Mouse (Mus musculus): ENCODE results near the gene Phc1. TPM values are rescaled to one million over a fixed set of nuclear protein-coding genes. Genes with fewer than 3 reads are reported as not detected.

The Phc1 gene
- polyA plus RNA-seq, 1 experiment from 2014 or later = 19.8 TPM

DNA sequence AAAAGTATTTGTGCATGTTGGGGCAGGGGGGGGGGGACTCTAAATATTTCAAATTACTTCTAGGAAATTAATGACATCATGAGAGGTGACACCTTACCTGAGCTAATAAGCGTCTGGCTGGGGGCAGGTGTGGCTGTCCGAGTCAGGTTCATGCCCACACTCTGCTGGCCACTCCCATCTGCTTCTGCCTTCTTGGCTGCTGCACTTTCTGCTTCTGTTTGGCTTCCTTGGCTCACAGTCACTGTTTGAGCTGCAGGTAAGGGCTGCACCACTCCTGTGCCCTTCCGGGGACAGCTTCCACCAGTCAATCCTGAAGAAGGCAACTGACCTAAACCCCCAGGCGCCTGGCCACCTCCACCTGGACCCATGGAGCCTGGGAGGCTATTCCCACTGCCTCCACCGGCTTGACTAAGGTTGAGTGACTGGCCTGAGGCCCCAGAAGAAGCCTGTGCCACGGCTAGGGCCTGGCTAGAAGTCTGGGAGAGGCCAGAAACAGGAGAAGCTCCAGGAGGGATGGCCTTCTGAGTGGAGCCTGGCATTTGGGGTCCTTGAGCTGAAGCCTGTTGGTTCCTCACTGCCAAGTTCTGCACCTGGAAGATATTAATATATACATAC lies 14.9 kb downstream of the Phc1 start:
- no peak overlapping the region for H3K27ac ChIP-seq (ENCODE audit: low read depth)
- no peak overlapping the region for H3K9ac ChIP-seq (ENCODE audit: low read length)
- no peak overlapping the region for H3K4me3 ChIP-seq (ENCODE audit: low read depth, low read length)
- WGBS = 89% methylated on average over 6 of the region's 6 CpGs
- no peak overlapping the region for H3K4me2 ChIP-seq (ENCODE audit: low read length)
- peaks cover 79% of the 10 kb centered on the region for H3K36me3 ChIP-seq (ENCODE audit: control insufficient read depth, insufficient read depth, low read length)
- DNase-seq (ENCODE audit: low spot score) = no peak
- ATAC-seq (replicated peaks; ENCODE audit: low FRiP score, low TSS enrichment, low read depth) = no peak
- no peaks in the 10 kb centered on the region for H3K27me3 ChIP-seq (replicated peaks; ENCODE audit: control insufficient read depth, insufficient read depth, low read length)
- no peaks in the 10 kb centered on the region for H3K9me3 ChIP-seq (ENCODE audit: control insufficient read depth, low read length)
- no peaks in the 10 kb centered on the region for H3K4me1 ChIP-seq (replicated peaks; ENCODE audit: control insufficient read depth, insufficient read depth, low read length)

- Histone ChIP-seq H3K27ac (ENCODE audit: low read depth) (no peak overlapping the region), H3K9ac (ENCODE audit: low read length) (no peak overlapping the region), H3K4me1 (replicated peaks; ENCODE audit: control insufficient read depth, insufficient read depth, low read length) (no peaks in the 10 kb centered on the region), H3K4me2 (ENCODE audit: low read length) (no peak overlapping the region), H3K4me3 (ENCODE audit: low read depth, low read length) (no peak overlapping the region), H3K27me3 (replicated peaks; ENCODE audit: control insufficient read depth, insufficient read depth, low read length) (no peaks in the 10 kb centered on the region), H3K9me3 (ENCODE audit: control insufficient read depth, low read length) (no peaks in the 10 kb centered on the region), H3K36me3 (ENCODE audit: control insufficient read depth, insufficient read depth, low read length) (peaks cover 99% of the 10 kb centered on the region)
- WGBS = 82% methylated on average over 1 of the region's 1 CpGs
- no peak for ATAC-seq (replicated peaks; ENCODE audit: low FRiP score, low TSS enrichment, low read depth)
- DNase-seq (ENCODE audit: low spot score) = no peak
These were observed 21.6 kb downstream of the Phc1 start for GRCm38 (mm10) chr6:122318726-122319125.

DNA sequence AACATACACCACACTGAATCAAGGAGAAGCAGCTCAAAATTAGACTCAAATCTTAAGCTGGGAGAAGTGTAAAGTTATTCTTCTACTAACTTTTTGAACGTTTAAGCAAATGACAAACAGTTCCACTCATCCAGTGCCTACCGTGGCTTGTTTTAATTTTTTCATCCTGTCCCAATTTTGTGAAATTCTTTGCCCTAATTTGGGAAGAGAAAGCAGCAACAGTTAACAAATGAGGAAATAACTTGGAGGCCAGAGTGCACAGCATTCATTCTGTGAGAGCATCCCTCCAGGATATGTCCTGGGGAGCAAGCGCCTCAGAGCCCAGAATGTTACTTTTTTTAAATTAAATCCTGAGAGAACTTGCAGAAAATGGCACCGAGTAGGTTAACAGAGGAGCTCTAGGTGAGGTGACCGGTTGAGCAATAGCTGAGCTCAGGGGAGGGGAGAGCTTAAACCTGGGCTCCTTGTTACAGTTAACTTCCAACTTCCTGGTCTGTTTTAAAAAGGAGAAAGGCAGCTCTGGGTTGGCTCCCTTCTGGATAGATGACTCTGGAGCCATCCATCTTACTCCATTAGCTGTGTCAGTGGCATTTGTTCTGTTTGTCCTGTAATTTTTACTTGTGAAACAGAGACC lies 30.1 kb downstream of the Phc1 start:
- 64% methylated on average over 5 of the region's 5 CpGs for WGBS
- Histone ChIP-seq H3K9ac (ENCODE audit: low read length) (peak overlapping the region; percentile 11; the same call in 1 of the 2 replicates), H3K4me3 (ENCODE audit: low read depth, low read length) (peak overlapping the region; percentile 92), H3K4me2 (ENCODE audit: low read length) (peak overlapping the region; percentile 89), H3K27ac (ENCODE audit: low read depth) (no peak overlapping the region), H3K27me3 (replicated peaks; ENCODE audit: control insufficient read depth, insufficient read depth, low read length) (no peaks in the 10 kb centered on the region), H3K36me3 (ENCODE audit: control insufficient read depth, insufficient read depth, low read length) (peaks cover 30% of the 10 kb centered on the region), H3K4me1 (replicated peaks; ENCODE audit: control insufficient read depth, insufficient read depth, low read length) (peaks cover 19% of the 10 kb centered on the region), H3K9me3 (ENCODE audit: control insufficient read depth, low read length) (no peaks in the 10 kb centered on the region)
- ATAC-seq (replicated peaks; ENCODE audit: low FRiP score, low TSS enrichment, low read depth) (no peak), DNase-seq (ENCODE audit: low spot score) (no peak)

- Histone ChIP-seq H3K27ac (ENCODE audit: low read depth) (peak overlapping the region; percentile 82; the same call in 1 of the 2 replicates), H3K4me3 (ENCODE audit: low read depth, low read length) (peak overlapping the region; percentile 92), H3K9ac (ENCODE audit: low read length) (peak overlapping the region; percentile 88), H3K36me3 (ENCODE audit: control insufficient read depth, insufficient read depth, low read length) (peaks cover 22% of the 10 kb centered on the region), H3K4me2 (ENCODE audit: low read length) (peak overlapping the region; percentile 89), H3K27me3 (replicated peaks; ENCODE audit: control insufficient read depth, insufficient read depth, low read length) (no peaks in the 10 kb centered on the region), H3K4me1 (replicated peaks; ENCODE audit: control insufficient read depth, insufficient read depth, low read length) (peaks cover 19% of the 10 kb centered on the region), H3K9me3 (ENCODE audit: control insufficient read depth, low read length) (no peaks in the 10 kb centered on the region)
- DNase-seq (ENCODE audit: low spot score) (no peak), ATAC-seq (replicated peaks; ENCODE audit: low FRiP score, low TSS enrichment, low read depth) (no peak)
- 9% methylated on average over 11 of the region's 11 CpGs for WGBS
These were observed 30.9 kb downstream of the Phc1 start for GRCm38 (mm10) chr6:122309446-122309960.

DNA sequence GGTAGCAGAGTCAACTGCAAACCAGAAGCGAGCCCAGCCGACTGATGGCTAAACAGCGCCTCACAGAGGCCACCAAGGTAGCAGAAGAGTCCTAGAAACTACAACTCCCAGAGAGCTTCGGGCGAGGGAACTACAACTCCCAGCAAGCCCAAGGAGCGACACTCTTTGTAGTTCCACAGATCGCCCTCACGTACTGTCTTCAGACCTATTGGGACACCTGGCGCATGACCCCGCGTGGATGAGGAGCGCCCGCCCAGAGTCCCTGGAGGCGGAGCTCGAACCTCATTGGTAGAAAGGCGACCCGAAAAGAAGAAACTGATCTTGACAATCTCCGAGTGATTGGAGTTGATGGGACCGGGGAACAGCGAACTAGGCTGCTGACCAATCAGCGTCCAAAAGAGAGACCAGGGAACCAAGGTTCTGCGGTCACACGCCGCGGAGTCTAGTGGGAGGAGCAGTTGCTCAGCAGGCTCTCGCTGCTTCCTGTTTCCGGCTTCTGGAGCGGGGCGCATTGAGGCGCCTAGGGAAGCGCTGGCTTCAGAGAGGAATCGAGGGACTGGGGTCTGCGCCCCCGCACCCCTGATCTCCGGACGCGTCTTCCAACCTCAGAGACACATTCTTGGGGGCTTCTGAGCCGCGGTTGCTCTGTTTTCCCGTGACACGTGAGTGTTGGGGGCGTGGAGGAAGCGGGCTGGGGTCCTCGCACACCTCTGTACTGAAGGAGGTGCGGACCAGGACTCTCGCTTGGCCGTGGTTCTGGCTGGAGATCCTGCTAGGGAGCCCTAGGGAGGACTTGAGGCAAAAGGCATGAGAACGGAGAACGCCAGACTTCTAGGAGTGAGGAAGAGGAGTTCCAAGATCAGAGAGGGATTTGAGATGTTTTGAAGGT lies 31.6 kb downstream of the Phc1 start, which contains the start of gene M6pr:
M6pr (plus strand) TSS at position 216 of the 889 bp plus-strand sequence.
- Histone ChIP-seq H3K9ac (ENCODE audit: low read length) (peak within 1 kb of the TSS; percentile 88), H3K4me1 (replicated peaks; ENCODE audit: control insufficient read depth, insufficient read depth, low read length) (peaks cover 19% of the 10 kb centered on the region), H3K9me3 (ENCODE audit: control insufficient read depth, low read length) (no peaks in the 10 kb centered on the region), H3K27ac (ENCODE audit: low read depth) (peak within 1 kb of the TSS; percentile 82), H3K27me3 (replicated peaks; ENCODE audit: control insufficient read depth, insufficient read depth, low read length) (no peaks in the 10 kb centered on the region), H3K4me3 (ENCODE audit: low read depth, low read length) (peak within 1 kb of the TSS; percentile 92), H3K36me3 (ENCODE audit: control insufficient read depth, insufficient read depth, low read length) (peaks cover 15% of the 10 kb centered on the region), H3K4me2 (ENCODE audit: low read length) (peak within 1 kb of the TSS; percentile 89)
- DNase-seq (ENCODE audit: low spot score) (peak; percentile 96), ATAC-seq (replicated peaks; ENCODE audit: low FRiP score, low TSS enrichment, low read depth) (peak; percentile 99)
- WGBS = under 1% methylated on average over 49 of the region's 49 CpGs

DNA sequence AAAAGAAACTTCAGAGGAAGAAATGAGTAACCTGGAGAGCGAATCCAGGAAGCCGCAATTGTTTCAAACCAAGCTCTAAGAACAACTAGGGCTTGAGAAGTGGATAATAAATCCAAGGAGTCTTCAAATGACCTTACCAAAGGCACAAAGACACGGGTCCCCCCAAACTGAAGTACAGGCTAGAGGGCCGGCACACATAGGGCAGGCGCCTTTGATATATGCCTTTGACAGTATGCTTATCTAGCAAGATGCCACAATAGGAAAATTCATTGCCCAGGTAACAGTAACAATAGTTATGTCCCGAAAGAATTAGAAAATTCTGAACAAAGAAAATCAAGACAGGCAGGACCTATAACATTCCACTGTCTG lies 32.2 kb downstream of the Phc1 start:
- DNase-seq (ENCODE audit: low spot score) (no peak), ATAC-seq (replicated peaks; ENCODE audit: low FRiP score, low TSS enrichment, low read depth) (peak; percentile 22; the same call in 1 of the 2 replicates)
- peaks cover 19% of the 10 kb centered on the region for H3K4me1 ChIP-seq (replicated peaks; ENCODE audit: control insufficient read depth, insufficient read depth, low read length)
- H3K27me3 ChIP-seq (replicated peaks; ENCODE audit: control insufficient read depth, insufficient read depth, low read length) = no peaks in the 10 kb centered on the region
- WGBS = 54% methylated on average over 6 of the region's 6 CpGs
- peak overlapping the region; percentile 92 for H3K4me3 ChIP-seq (ENCODE audit: low read depth, low read length)
- H3K9ac ChIP-seq (ENCODE audit: low read length) = peak overlapping the region; percentile 3; the same call in 1 of the 2 replicates
- H3K36me3 ChIP-seq (ENCODE audit: control insufficient read depth, insufficient read depth, low read length) = peaks cover 8% of the 10 kb centered on the region
- peak overlapping the region; percentile 89 for H3K4me2 ChIP-seq (ENCODE audit: low read length)
- no peak overlapping the region; the same call in 1 of the 2 replicates for H3K27ac ChIP-seq (ENCODE audit: low read depth)
- H3K9me3 ChIP-seq (ENCODE audit: control insufficient read depth, low read length) = no peaks in the 10 kb centered on the region

DNA sequence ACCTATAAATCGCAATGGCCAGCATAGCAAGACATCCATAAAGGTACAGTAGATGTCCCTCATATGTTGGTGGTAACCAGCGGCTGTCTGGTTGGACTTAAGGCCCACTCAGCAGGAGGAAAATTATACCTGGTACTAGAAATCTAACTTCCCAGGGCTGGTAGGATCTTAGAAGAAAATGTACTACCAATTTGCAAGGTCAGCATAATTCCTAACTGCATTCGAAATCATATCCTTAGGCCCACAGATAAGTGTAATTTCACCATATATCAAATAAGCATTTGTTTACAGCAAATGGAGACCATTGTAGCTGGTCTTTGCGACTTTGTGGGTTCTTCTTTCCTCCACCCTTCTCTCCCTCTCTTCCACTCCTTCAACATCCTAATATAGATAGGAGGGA lies 33.7 kb downstream of the Phc1 start:
- Histone ChIP-seq H3K9ac (ENCODE audit: low read length) (no peak overlapping the region), H3K9me3 (ENCODE audit: control insufficient read depth, low read length) (no peaks in the 10 kb centered on the region), H3K4me1 (replicated peaks; ENCODE audit: control insufficient read depth, insufficient read depth, low read length) (peaks cover 19% of the 10 kb centered on the region), H3K27ac (ENCODE audit: low read depth) (no peak overlapping the region), H3K4me2 (ENCODE audit: low read length) (no peak overlapping the region), H3K27me3 (replicated peaks; ENCODE audit: control insufficient read depth, insufficient read depth, low read length) (no peaks in the 10 kb centered on the region), H3K36me3 (ENCODE audit: control insufficient read depth, insufficient read depth, low read length) (no peaks in the 10 kb centered on the region), H3K4me3 (ENCODE audit: low read depth, low read length) (no peak overlapping the region)
- DNase-seq (ENCODE audit: low spot score) (no peak), ATAC-seq (replicated peaks; ENCODE audit: low FRiP score, low TSS enrichment, low read depth) (no peak)
- 83% methylated on average over 4 of the region's 4 CpGs for WGBS

DNA sequence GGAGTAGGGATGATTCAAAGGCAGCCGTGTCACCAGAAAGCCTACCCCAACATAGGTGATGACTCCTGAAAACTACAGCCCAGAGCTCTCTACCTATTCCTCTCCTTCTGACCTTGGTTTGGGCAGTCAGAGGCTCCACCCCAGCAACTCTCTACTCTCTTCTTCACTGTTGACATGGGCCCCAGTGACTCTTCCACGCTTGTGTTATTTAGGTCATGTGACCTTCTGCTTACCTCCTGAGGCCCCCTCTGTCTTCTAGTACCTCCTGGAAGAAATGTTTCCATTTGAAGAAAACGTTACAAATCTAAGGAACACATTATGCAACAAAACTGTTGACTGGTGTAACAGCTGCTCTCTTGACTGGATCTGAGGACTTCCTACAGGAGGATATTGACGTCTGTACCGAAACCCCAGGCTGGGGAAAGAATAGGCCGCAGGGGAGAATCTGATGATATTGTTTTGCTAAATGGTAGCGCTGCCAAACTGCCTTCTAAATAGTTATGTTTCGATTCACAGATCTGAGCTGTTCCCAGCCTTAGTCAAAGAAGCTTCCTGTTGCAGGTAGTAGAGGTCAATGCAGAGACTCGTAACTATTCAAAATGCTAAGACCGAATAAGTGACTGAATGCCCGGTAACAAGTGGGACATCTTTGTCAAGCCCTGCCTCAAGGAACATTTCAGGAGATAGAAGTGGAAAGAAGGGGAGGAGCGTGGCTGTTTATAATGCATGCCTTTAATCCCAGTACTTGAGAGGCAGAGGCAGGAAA lies 35.4 kb downstream of the Phc1 start:
- H3K4me3 ChIP-seq (ENCODE audit: low read depth, low read length) = no peak overlapping the region
- no peaks in the 10 kb centered on the region for H3K27me3 ChIP-seq (replicated peaks; ENCODE audit: control insufficient read depth, insufficient read depth, low read length)
- DNase-seq (ENCODE audit: low spot score) = no peak
- H3K36me3 ChIP-seq (ENCODE audit: control insufficient read depth, insufficient read depth, low read length) = no peaks in the 10 kb centered on the region
- no peak overlapping the region for H3K9ac ChIP-seq (ENCODE audit: low read length)
- no peaks in the 10 kb centered on the region for H3K9me3 ChIP-seq (ENCODE audit: control insufficient read depth, low read length)
- H3K4me2 ChIP-seq (ENCODE audit: low read length) = no peak overlapping the region
- ATAC-seq (replicated peaks; ENCODE audit: low FRiP score, low TSS enrichment, low read depth) = no peak
- no peak overlapping the region for H3K27ac ChIP-seq (ENCODE audit: low read depth)
- 82% methylated on average over 12 of the region's 12 CpGs for WGBS
- peaks cover 5% of the 10 kb centered on the region for H3K4me1 ChIP-seq (replicated peaks; ENCODE audit: control insufficient read depth, insufficient read depth, low read length)
